Mouse (Mus musculus): ENCODE measurements around the gene Alyref. TPM values are rescaled to one million over a fixed set of nuclear protein-coding genes. Genes with fewer than 3 reads are reported as not detected.

Gene Alyref
- polyA plus RNA-seq, 1 experiment: 57.6 TPM

DNA sequence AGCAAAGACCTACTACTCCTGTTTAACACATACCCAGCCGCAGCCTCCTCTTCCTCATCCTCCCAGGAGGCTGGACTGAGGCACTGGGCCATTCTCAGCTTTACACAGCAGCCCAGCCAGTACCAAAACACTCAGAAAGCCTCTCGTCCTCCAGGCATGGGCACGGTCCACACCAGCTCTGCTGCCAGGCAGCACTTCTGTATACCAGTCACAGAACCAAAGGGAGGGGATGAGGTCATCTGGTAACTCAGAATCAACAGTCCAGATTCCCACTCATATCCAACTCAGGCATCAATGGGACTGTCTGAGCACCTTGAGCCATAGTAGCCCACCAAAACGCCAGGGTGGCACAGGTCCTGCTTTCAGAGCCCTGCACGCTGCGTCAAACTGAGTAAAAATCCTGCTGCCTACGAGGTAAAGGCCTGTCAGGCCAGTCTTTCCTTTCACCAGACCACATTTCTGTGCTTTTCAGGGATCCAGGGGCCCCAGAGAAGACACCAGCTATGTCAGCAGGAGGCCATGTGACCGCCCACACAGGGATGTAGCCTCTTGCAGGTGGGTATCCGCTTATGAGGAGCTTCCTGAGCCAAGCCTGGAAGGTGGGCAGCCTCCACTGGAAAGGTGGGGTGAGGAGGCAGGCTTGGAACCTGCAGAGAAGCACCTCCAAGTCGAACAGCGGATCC, 28.8 kb upstream of the Alyref start:
- no peak for DNase-seq (ENCODE audit: low spot score)

- peak; percentile 19 for DNase-seq (ENCODE audit: low spot score)
Measured at GRCm38 (mm10) chr11:120625152-120625775, 27.1 kb upstream of the Alyref start, which contains the start of gene Sirt7. Sirt7 (minus strand) TSS chr11:120625240.

DNA sequence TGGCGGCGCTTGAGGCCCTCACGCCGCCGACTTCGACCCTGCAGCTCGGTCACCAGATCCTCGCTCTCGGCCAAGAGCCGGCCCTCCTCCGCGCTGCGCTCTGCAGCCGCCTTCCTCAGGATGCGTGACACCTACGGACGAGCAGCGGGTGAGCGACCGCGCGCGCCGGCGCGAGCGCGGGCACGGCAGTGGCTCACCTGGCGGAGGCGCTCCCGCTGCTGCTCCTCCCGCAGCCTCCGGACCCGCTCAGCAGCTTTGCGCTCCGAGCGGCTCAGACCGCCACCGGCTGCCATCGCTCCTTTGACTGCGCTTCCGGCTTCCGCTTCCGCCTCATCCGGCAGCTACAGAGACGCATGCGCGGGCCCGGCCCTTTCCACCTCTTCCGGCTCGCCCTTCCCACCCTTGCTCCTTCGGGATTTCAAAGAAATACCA, 26.5 kb upstream of the Alyref start:
- peak; percentile 70 for DNase-seq (ENCODE audit: low spot score)

- DNase-seq (ENCODE audit: low spot score): no peak
Measured at GRCm38 (mm10) chr11:120623961-120624679, 26.0 kb upstream of the Alyref start.

DNA sequence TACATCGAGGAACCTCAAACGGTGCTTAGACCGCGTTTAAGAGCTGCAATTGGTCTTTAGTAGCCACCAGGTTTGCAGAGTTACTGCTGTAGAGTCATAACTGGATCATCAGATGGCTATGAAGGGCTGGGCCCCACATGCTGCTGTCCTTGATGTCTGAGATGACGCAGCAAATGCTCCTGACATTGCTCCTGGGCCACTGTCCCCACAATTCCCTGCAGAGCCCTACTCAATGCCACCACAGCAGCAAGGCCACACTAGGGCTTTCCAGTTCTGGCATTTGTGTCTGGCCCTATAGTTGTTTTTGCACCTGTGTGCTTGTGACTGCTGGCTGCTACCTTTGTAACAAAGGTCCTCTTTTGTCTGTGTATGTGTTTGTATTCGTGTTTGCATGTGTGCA, 24.6 kb upstream of the Alyref start:
- DNase-seq (ENCODE audit: low spot score): no peak

GRCm38 (mm10) chr11:120620195-120620594, 22.0 kb upstream of the Alyref start:
- DNase-seq (ENCODE audit: low spot score): peak; percentile 20

DNA sequence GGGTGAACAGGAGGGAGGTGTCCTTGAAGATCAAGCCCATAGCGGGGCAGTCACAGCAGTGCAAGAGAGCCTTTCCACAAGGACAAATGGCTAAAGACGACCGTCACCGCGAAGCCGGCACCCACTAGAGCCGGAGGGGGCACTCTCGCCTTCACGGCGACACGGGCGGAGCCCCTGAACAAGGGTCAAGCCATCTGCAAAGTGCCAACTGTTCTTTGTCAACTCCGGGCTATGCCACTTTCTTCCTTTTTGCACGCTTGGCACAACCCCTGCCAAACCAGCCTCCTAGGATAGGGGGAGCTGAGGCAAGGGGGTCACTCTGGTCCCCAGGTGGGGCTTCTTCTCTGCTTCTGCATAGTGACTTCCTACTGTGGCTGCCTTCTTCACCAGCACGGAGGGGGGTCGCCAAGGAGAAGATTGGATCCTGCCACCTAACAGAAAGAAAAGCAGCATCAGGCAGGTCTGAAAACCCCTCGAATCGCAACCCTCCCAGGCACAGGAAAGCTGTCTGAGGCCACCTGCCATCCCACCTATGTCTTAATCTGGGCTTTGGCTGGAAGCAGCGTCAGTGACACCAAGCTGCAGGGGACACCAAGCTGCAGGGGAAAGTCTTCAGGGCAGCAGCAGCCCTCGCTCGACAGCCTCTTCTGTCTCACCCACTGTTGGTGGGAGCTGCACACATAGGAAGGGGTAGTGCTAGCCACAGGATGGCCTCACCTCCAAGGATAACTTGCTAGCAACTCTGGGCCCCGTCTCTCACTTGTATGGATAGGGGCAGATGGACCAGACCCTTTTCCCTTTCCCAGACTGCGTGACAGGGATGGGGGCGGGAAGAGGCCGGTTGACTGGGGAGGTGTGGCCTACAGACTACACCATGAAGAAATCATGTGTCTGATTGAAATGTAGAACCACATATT, 20.7 kb upstream of the Alyref start:
- DNase-seq (ENCODE audit: low spot score): no peak

- DNase-seq (ENCODE audit: low spot score): peak; percentile 82
Measured at GRCm38 (mm10) chr11:120617519-120618112, 19.5 kb upstream of the Alyref start, which contains the start of gene Pcyt2. Pcyt2 (minus strand) TSS chr11:120617936.

- peak; percentile 17 for DNase-seq (ENCODE audit: low spot score)
Measured at GRCm38 (mm10) chr11:120616617-120617294, 18.6 kb upstream of the Alyref start.

DNA sequence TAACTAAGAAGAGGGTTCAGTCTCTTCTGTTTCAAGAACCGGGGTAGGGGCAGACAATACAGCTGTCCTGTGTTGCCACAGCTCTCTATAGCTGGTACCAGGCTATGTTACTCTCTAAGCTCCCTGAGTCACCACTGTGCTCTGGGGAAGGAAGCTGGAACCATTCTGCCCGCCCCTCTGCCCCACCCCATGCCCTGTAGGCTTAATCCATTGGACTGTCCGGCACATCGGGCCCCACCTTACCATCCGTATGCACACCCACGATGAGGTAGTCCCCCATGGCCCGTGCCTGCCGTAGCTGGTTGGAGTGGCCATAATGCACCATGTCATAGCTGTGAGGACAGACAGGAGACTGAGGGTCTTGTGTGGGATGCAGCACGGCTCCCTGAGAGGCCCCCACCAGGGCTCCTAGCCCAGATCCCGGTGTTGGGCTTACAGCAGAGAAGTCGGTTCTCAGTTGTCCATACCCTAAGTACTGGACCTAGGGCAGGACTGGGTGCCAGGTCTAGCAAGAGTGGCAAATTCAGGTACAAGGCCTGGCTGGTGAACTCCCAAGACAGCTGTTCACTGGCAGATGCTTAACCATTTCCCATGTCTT, 17.5 kb upstream of the Alyref start:
- DNase-seq (ENCODE audit: low spot score): peak; percentile 19

- peak; percentile 20 for DNase-seq (ENCODE audit: low spot score)
Measured at GRCm38 (mm10) chr11:120615167-120615566, 17.0 kb upstream of the Alyref start.

- DNase-seq (ENCODE audit: low spot score): no peak
Measured at GRCm38 (mm10) chr11:120613976-120614375, 15.8 kb upstream of the Alyref start.

DNA sequence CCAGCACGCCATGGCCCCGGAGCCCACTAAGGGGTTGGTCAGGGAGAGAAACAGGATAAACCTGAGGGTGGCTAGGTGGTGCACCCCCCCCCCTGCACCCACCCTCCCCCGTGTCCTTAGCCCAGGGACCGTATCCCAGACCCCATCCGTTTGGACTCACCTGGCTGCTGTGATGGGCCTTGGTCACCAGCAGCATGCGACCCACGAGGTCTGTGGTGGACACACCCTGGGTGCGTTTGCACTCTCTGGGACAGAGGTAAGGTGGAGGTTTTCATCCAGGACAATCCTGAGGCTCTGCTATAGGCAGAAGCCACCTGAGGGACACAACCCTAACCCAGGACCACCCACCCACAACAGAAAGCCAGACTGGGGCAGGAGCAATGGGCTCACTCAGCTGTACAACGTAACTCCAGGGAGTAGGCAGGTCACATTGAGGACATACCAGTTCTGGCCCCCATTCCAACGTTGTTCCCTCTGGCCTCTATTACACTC, 15.4 kb upstream of the Alyref start:
- DNase-seq (ENCODE audit: low spot score): peak; percentile 18

DNA sequence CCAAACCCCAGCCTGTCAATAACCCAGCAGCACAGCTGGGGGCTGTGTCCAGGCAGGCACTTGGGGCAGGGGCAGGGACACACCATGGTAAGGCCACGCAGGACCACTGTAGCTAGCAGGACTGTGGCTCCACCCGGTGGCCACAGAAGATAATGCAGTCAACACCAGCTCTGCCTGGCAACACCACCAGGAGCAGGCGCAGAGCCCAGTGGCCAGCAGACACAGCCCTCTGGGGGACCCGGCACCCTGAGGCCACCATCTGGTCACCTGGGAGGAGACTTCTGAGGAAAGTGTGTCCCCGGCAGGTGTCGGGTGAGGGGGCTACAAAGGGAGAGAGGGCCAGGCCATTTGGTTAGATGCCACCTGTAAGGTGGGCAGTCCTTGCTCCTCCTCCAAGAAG, 14.6 kb upstream of the Alyref start:
- peak; percentile 45 for DNase-seq (ENCODE audit: low spot score)

DNA sequence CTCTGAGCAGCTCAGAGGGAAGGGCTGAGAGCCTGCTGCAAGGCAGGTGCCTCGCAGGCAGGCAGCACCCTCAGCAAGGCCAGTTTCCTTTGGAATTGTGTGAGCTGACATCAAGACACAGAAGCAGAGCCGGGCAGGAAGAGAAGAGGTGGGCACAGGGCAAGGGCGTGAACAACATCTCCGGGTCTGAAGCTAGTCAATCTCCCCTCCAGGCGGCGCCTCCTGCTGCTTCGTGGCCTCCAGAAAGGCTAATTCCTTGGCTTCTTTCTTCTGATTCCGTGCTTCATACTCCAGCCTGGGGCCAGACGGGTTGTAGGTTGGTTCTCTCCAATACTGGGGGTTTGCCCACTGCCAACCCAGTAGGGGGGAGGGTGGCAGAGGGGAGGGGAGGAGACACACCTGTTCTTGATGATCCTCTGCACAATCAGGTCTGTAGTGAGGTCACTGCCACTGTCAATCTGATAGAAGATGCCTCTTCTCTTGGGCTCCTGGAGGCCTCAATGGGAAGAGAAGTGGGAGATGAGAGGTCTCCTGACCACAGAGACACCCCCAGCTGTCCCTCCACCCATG, 12.4 kb upstream of the Alyref start:
- peak; percentile 17 for DNase-seq (ENCODE audit: low spot score)

GRCm38 (mm10) chr11:120609250-120609649, 11.1 kb upstream of the Alyref start:
- DNase-seq (ENCODE audit: low spot score): no peak

DNA sequence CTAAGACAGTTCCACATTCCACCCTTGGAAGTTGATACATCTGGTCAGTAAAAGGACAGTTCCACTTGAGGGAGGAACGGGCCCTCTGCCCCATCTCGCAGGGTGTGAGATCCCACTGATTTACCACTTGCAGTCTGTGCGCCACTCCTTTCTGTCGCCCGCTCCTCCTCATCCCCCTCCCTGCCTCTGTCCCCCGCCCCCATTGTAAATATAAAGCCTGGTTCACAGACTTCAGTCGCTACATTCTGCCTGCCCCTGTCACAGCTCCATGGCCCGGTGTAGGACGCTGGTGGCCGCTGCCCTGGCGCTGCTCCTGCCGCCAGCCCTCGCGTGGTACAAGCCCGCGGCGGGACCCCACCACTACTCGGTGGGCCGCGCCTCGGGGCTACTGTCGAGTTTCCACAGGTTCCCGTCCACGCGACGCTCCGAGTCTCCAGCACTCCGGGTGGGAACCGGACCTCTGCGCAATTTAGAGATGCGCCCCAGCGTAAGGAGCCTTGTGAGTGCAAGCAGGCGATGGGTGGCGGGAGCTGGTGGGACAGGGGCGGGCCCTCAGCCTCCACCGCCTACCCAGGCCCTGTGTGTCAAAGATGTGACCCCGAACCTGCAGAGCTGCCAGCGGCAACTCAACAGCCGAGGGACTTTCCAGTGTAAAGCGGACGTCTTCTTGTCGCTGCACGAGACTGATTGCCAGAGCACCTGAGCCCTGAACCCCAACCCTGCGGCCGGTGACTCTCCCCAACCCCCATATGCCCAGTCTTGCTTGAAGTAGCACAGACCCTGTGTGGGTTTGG, 10.3 kb upstream of the Alyref start, which contains the start of gene Npb:
Gene Npb, plus strand, starts transcription at position 237 of the 794 bp plus-strand sequence.
- DNase-seq (ENCODE audit: low spot score): peak; percentile 19

DNA sequence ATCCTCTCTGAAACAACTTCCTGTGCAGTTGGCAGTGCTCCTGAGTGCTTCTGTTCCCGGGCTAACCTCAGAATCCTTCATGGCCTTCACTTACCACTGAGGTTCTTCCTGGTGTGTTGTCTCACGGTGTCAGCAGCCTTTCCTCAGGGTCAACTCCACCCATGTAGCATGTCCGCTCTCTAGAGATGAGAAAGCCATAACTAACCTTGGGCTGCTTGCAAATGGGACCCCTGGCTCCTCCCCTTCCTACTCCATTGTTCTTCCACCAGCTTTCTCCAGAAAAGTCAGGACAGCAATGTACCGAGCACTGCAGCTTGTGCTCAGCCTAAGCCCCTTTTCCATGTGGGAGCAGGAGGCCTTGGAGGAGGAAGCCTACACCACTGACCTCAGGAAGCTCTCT, 8.6 kb upstream of the Alyref start:
- DNase-seq (ENCODE audit: low spot score): no peak

DNA sequence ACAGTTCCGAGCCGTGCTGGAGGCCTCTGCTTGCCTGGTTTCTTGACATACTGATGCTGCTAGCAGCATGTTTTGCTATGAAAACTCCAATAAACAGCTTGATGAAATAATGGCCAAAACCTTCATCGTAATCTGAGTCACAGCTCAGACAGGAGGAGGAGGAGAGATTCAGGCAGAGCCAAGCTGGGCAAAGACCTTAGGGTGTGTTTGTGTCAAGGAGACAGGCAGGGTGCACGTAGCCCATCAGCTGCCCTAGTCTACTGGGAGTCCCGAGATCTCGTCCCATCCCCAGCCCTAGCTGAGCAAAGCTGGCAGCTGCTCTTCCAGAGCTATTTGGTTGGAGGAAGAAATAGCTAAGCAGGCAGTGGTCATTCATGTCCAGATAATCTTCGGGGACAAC, 7.5 kb upstream of the Alyref start:
- DNase-seq (ENCODE audit: low spot score): no peak

Data from urinary bladder, adult 2 months (tissue).